Mouse (Mus musculus) MEL (cell line): ENCODE measurements around the gene L3mbtl4. TPM values are rescaled to one million over a fixed set of nuclear protein-coding genes. Genes with fewer than 3 reads are reported as not detected.

Source experiments
- DNase-seq: peaks from one replicate; pipeline ENCODE4 v3.0.0; 2011; ENCODE audit warnings: low read depth, low spot score
- H3K27ac ChIP-seq: 2 replicates; pipeline ENCODE4 v1.5.1; 2012; ENCODE audit warnings: low read depth, mild to moderate bottlenecking, control low read depth, low read length, moderate library complexity; ENCODE audit not compliant: control insufficient read depth
- H3K27me3 ChIP-seq, 2 experiments: fragments of 150-350 bp in 1 of 2; sonication (generic) in 1 of 2; 2 replicates each; pipeline ENCODE4 v1.6.1; 2012; ENCODE audit warnings: low read length in 2 of 2, mild to moderate bottlenecking in 2 of 2, improper control_type of control experiment in 1 of 2, moderate library complexity in 1 of 2; ENCODE audit not compliant: insufficient read depth in 2 of 2, control insufficient read depth in 1 of 2
- H3K36me3 ChIP-seq, 2 experiments: 2 replicates each; pipeline ENCODE4 v1.6.1; 2012 to 2014; ENCODE audit warnings: low read length in 2 of 2, improper control_type of control experiment in 1 of 2, inconsistent platforms in 1 of 2, mild to moderate bottlenecking in 1 of 2; ENCODE audit not compliant: insufficient read depth in 2 of 2, control insufficient read depth in 1 of 2
- H3K4me1 ChIP-seq, 2 experiments: fragments of 150-350 bp in 1 of 2; sonication (generic) in 1 of 2; 2 replicates each; pipeline ENCODE4 v1.6.1; 2012; ENCODE audit warnings: low read length in 2 of 2, improper control_type of control experiment in 1 of 2, mild to moderate bottlenecking in 1 of 2; ENCODE audit not compliant: insufficient read depth in 2 of 2, control insufficient read depth in 1 of 2
- H3K4me3 ChIP-seq, 2 experiments: fragments of 150-350 bp in 1 of 2; sonication (generic) in 1 of 2; 2 replicates each; pipeline ENCODE4 v1.5.1; 2012; ENCODE audit warnings: low read depth in 2 of 2, low read length in 2 of 2, mild to moderate bottlenecking in 2 of 2, moderate library complexity in 2 of 2, control low read depth in 1 of 2, improper control_type of control experiment in 1 of 2; ENCODE audit not compliant: control insufficient read depth in 1 of 2, insufficient read depth in 1 of 2
- H3K79me2 ChIP-seq: 2 replicates; pipeline ENCODE4 v1.6.1; 2012; ENCODE audit warnings: mild to moderate bottlenecking, low read length, moderate library complexity; ENCODE audit not compliant: control insufficient read depth, poor library complexity, insufficient read depth
- H3K9ac ChIP-seq: 2 replicates; pipeline ENCODE4 v1.6.1; 2012; ENCODE audit warnings: low read depth, mild to moderate bottlenecking, control low read depth, low read length, moderate library complexity; ENCODE audit not compliant: control insufficient read depth, poor library complexity, severe bottlenecking
- H3K9me3 ChIP-seq: fragments of 150-350 bp; sonication (generic); replicated peaks from 2 replicates; pipeline ENCODE4 v1.6.1; 2012; ENCODE audit warnings: mild to moderate bottlenecking, low read length, improper control_type of control experiment, moderate library complexity; ENCODE audit not compliant: insufficient read depth
- BHLHE40 ChIP-seq: IDR thresholded peaks from 2 replicates; pipeline ENCODE4 v1.6.1; 2012; ENCODE audit warnings: low read depth, mild to moderate bottlenecking, inconsistent platforms, low read length, improper control_type of control experiment, borderline replicate concordance
- CHD1 ChIP-seq: IDR thresholded peaks from 2 replicates; pipeline ENCODE4 v1.6.1; 2012; ENCODE audit warnings: low read depth, mild to moderate bottlenecking, inconsistent platforms, low read length, improper control_type of control experiment
- CHD2 ChIP-seq: IDR thresholded peaks from 2 replicates; pipeline ENCODE4 v1.6.1; 2011; ENCODE audit warnings: low read length, improper control_type of control experiment
- E2F4 ChIP-seq: IDR thresholded peaks from 2 replicates; pipeline ENCODE4 v1.6.1; 2011; ENCODE audit warnings: low read depth, low read length, improper control_type of control experiment, borderline replicate concordance
- ETS1 ChIP-seq: IDR thresholded peaks from 2 replicates; pipeline ENCODE4 v1.6.1; 2012; ENCODE audit warnings: low read depth, mild to moderate bottlenecking, inconsistent platforms, low read length, improper control_type of control experiment, moderate library complexity
- GABPA ChIP-seq: IDR thresholded peaks from 2 replicates; pipeline ENCODE4 v1.6.1; 2012; ENCODE audit warnings: low read depth, mild to moderate bottlenecking, inconsistent platforms, low read length, improper control_type of control experiment, moderate library complexity
- GATA1 ChIP-seq: IDR thresholded peaks from 2 replicates; pipeline ENCODE4 v1.6.1; 2011; ENCODE audit warnings: low read depth, low read length, improper control_type of control experiment
- HCFC1 ChIP-seq: IDR thresholded peaks from 2 replicates; pipeline ENCODE4 v1.6.1; 2012; ENCODE audit warnings: low read depth, mild to moderate bottlenecking, inconsistent platforms, low read length, improper control_type of control experiment, moderate library complexity
- MAFK ChIP-seq: IDR thresholded peaks from 2 replicates; pipeline ENCODE4 v1.6.1; 2011; ENCODE audit warnings: low read depth, mild to moderate bottlenecking, low read length, improper control_type of control experiment, borderline replicate concordance
- MYB ChIP-seq: IDR thresholded peaks from 2 replicates; pipeline ENCODE4 v1.6.1; 2011; ENCODE audit warnings: mild to moderate bottlenecking, low read depth, low read length, improper control_type of control experiment
- MYC ChIP-seq: IDR thresholded peaks from 2 replicates; pipeline ENCODE4 v1.6.1; 2011; ENCODE audit warnings: low read depth, mild to moderate bottlenecking, low read length, improper control_type of control experiment, moderate library complexity
- NELFE ChIP-seq: IDR thresholded peaks from 2 replicates; pipeline ENCODE4 v1.6.1; 2011; ENCODE audit warnings: low read depth, low read length, improper control_type of control experiment
- POLR2A ChIP-seq, 2 experiments: IDR thresholded peaks; 2 replicates each; pipeline ENCODE4 v1.6.1; 2011 to 2012; ENCODE audit warnings: low read length in 2 of 2, mild to moderate bottlenecking in 2 of 2, control low read depth in 1 of 2, improper control_type of control experiment in 1 of 2, low read depth in 1 of 2, moderate library complexity in 1 of 2; ENCODE audit not compliant: control insufficient read depth in 1 of 2, insufficient read depth in 1 of 2, poor library complexity in 1 of 2
- POLR2AphosphoS2 ChIP-seq: IDR thresholded peaks from 2 replicates; pipeline ENCODE4 v1.6.1; 2011; ENCODE audit warnings: low read length, improper control_type of control experiment
- POLR2AphosphoS5 ChIP-seq: IDR thresholded peaks from 2 replicates; pipeline ENCODE4 v1.6.1; 2012; ENCODE audit warnings: low read depth, borderline replicate concordance, mild to moderate bottlenecking, inconsistent platforms, low read length, moderate library complexity, mixed read lengths
- SIN3A ChIP-seq: IDR thresholded peaks from 2 replicates; pipeline ENCODE4 v1.6.1; 2012; ENCODE audit warnings: low read length, improper control_type of control experiment, inconsistent platforms
- SMC3 ChIP-seq: IDR thresholded peaks from 2 replicates; pipeline ENCODE4 v1.6.1; 2011; ENCODE audit warnings: low read depth, low read length, improper control_type of control experiment
- TCF12 ChIP-seq: IDR thresholded peaks from 2 replicates; pipeline ENCODE4 v1.6.1; 2014; ENCODE audit warnings: low read depth, mild to moderate bottlenecking, inconsistent platforms, low read length, improper control_type of control experiment, moderate library complexity
- ZC3H11A ChIP-seq: IDR thresholded peaks from 2 replicates; pipeline ENCODE4 v1.6.1; 2012; ENCODE audit warnings: low read depth, mild to moderate bottlenecking, inconsistent platforms, low read length, improper control_type of control experiment
- ZKSCAN1 ChIP-seq: IDR thresholded peaks from 2 replicates; pipeline ENCODE4 v1.6.1; 2012; ENCODE audit warnings: low read depth, mild to moderate bottlenecking, inconsistent platforms, low read length, improper control_type of control experiment, moderate library complexity
- polyA plus RNA-seq, 2 experiments: library from polyadenylated mRNA; stranded (reverse) in 1 of 2; unstranded in 1 of 2; fragments of >175 nt in 1 of 2; fragments of >200 nt in 1 of 2; gene quantifications; 2 replicates each; pipeline versions ENCODE4 v1.2.1 to v1.2.4; 2012; ENCODE audit warnings: low replicate concordance in 2 of 2, low read depth in 1 of 2; ENCODE audit not compliant: insufficient read length in 2 of 2, insufficient read depth in 1 of 2, missing spikeins in 1 of 2
- total RNA-seq: library from RNA; depleted of rRNA; stranded (reverse); fragments of 300-350 nt; gene quantifications from 2 replicates; pipeline ENCODE4 v1.2.3, GENCODE M21; 2012

Gene L3mbtl4
- total and polyA plus RNA-seq, 3 experiments = not detected

GRCm38 (mm10) chr17:68640187-68640586 is 366.6 kb downstream of the L3mbtl4 start:
- H3K27ac ChIP-seq = no peak overlapping the region
- no peak for DNase-seq
- no peaks in the 10 kb centered on the region for H3K4me1 ChIP-seq
- no peak for TF ChIP-seq GATA1
- no peak for TF ChIP-seq ZC3H11A
- no peak for TF ChIP-seq NELFE
- TF ChIP-seq MYB = no peak
- TF ChIP-seq CHD1 = no peak
- H3K4me3 ChIP-seq = no peak overlapping the region
- no peaks in the 10 kb centered on the region for H3K27me3 ChIP-seq
- no peaks in the 10 kb centered on the region for H3K36me3 ChIP-seq
- no peaks in the 10 kb centered on the region for H3K9me3 ChIP-seq
- H3K79me2 ChIP-seq = no peaks in the 10 kb centered on the region
- no peak overlapping the region for H3K9ac ChIP-seq

GRCm38 (mm10) chr17:68642521-68643088 is 369.0 kb downstream of the L3mbtl4 start:
- no peak for DNase-seq
- Histone ChIP-seq H3K79me2 (no peaks in the 10 kb centered on the region), H3K36me3 (no peaks in the 10 kb centered on the region), H3K9ac (no peak overlapping the region), H3K4me3 (no peak overlapping the region), H3K4me1 (no peaks in the 10 kb centered on the region), H3K27ac (no peak overlapping the region), H3K27me3 (no peaks in the 10 kb centered on the region), H3K9me3 (no peaks in the 10 kb centered on the region)
- no peak for TF ChIP-seq HCFC1
- TF ChIP-seq NELFE = no peak
- TF ChIP-seq POLR2AphosphoS2 = no peak
- no peak for TF ChIP-seq GABPA
- TF ChIP-seq POLR2A (IDR thresholded peaks at IDR 0.05; ENCODE audit: control insufficient read depth in 1 of 2, insufficient read depth in 1 of 2, low read depth in 1 of 2, low read length in 2 of 2, poor library complexity in 1 of 2) = no peak
- TF ChIP-seq MYC = no peak
- no peak for TF ChIP-seq TCF12
- TF ChIP-seq ZKSCAN1 = no peak
- no peak for TF ChIP-seq MAFK
- TF ChIP-seq, all 39 proteins: peak for 0

- no peaks in the 10 kb centered on the region for H3K27me3 ChIP-seq
- no peaks in the 10 kb centered on the region for H3K9me3 ChIP-seq
- H3K9ac ChIP-seq = no peak overlapping the region
- TF ChIP-seq SMC3 = no peak
- TF ChIP-seq BHLHE40 = no peak
- TF ChIP-seq POLR2AphosphoS5 = no peak
- no peak for TF ChIP-seq SIN3A
- no peak for TF ChIP-seq MYB
- TF ChIP-seq ETS1 = no peak
- no peak for TF ChIP-seq CHD1
- TF ChIP-seq E2F4 = no peak
- TF ChIP-seq CHD2 = no peak
- TF ChIP-seq ZC3H11A = no peak
- TF ChIP-seq, all 39 proteins: peak for 0
- DNase-seq = no peak
- H3K36me3 ChIP-seq = no peaks in the 10 kb centered on the region
- H3K79me2 ChIP-seq = no peaks in the 10 kb centered on the region
- H3K27ac ChIP-seq = no peak overlapping the region
- H3K4me1 ChIP-seq = no peaks in the 10 kb centered on the region
- no peak overlapping the region for H3K4me3 ChIP-seq
Observed at GRCm38 (mm10) chr17:68666528-68666927, 392.9 kb downstream of the L3mbtl4 start.
